Mouse (Mus musculus): Measurements from ENCODE around the gene Ajuba.

Ajuba gene

GRCm38 (mm10) chr14:54544703-54545102 is 32.7 kb downstream of the Ajuba start:
- no peak for DNase-seq (ENCODE audit: low read depth, low spot score)

- no peak for DNase-seq (ENCODE audit: low read depth, low spot score)
Measured at GRCm38 (mm10) chr14:54540771-54541170, 36.6 kb downstream of the Ajuba start.

GRCm38 (mm10) chr14:54538580-54538979 is 38.8 kb downstream of the Ajuba start:
- DNase-seq (ENCODE audit: low read depth, low spot score) = no peak

- peak; percentile 68 for DNase-seq (ENCODE audit: low read depth, low spot score)
Measured at GRCm38 (mm10) chr14:54528446-54529111, 48.8 kb downstream of the Ajuba start.

GRCm38 (mm10) chr14:54528007-54528393 is 49.4 kb downstream of the Ajuba start:
- DNase-seq (ENCODE audit: low read depth, low spot score) = no peak

GRCm38 (mm10) chr14:54527227-54528006 is 49.9 kb downstream of the Ajuba start:
- no peak for DNase-seq (ENCODE audit: low read depth, low spot score)

- no peak for DNase-seq (ENCODE audit: low read depth, low spot score)
Measured at GRCm38 (mm10) chr14:54523600-54523999, 53.8 kb downstream of the Ajuba start.

Data from WW6 (cell line).